Mouse (Mus musculus) neural tube, embryonic 12.5 days (tissue): ENCODE measurements at regions not wholly inside any gene's neighbourhood (a gene's known extent, or its start where the extent isn't known, plus 50 kb on each side); places are given as distances from the start of the nearest gene placed in this dataset.

Experiments
- ATAC-seq: fragments of 200-750 bp; cut with Nextera tagmentation; 2 replicates; pipeline ENCODE4 v1.8.0; 2017; ENCODE audit warnings: low read depth, mild to moderate bottlenecking, moderate TSS enrichment, moderate library complexity; ENCODE audit not compliant: low FRiP score
- H3K27ac ChIP-seq: fragments of 300-500 bp; sonication (generic); 2 replicates; pipeline ENCODE4 v1.5.1; 2016
- H3K27me3 ChIP-seq: fragments of 300-500 bp; sonication (generic); replicated peaks from 2 replicates; pipeline ENCODE4 v1.6.1; 2016; ENCODE audit warnings: mild to moderate bottlenecking
- H3K36me3 ChIP-seq: fragments of 300-500 bp; sonication (generic); 2 replicates; pipeline ENCODE4 v1.6.1; 2016; ENCODE audit warnings: mild to moderate bottlenecking
- H3K4me1 ChIP-seq: fragments of 300-500 bp; sonication (generic); 2 replicates; pipeline ENCODE4 v1.6.1; 2016
- H3K4me2 ChIP-seq: fragments of 300-500 bp; sonication (generic); replicated peaks from 2 replicates; pipeline ENCODE4 v1.6.1; 2016; ENCODE audit warnings: mild to moderate bottlenecking
- H3K4me3 ChIP-seq: fragments of 300-500 bp; sonication (generic); 2 replicates; pipeline ENCODE4 v1.5.1; 2016
- H3K9ac ChIP-seq: fragments of 300-500 bp; sonication (generic); 2 replicates; pipeline ENCODE4 v1.6.1; 2016; ENCODE audit warnings: mild to moderate bottlenecking
- H3K9me3 ChIP-seq: fragments of 300-500 bp; sonication (generic); 2 replicates; pipeline ENCODE4 v1.6.1; 2016; ENCODE audit warnings: mild to moderate bottlenecking
- WGBS: fragments of 180-500 bp; shearing (Covaris S2); methylation state at CpG from one replicate; pipeline ENCODE4 v1.1.7; 2016; 5-methylcytosine and 5-hydroxymethylcytosine counted together

- WGBS: 77% methylated on average over 4 of the region's 4 CpGs
- H3K9me3 ChIP-seq: no peaks in the 10 kb centered on the region
- H3K9ac ChIP-seq: no peak overlapping the region
- no peak overlapping the region for H3K27ac ChIP-seq
- H3K27me3 ChIP-seq: no peaks in the 10 kb centered on the region
- no peaks in the 10 kb centered on the region for H3K36me3 ChIP-seq
- no peaks in the 10 kb centered on the region for H3K4me1 ChIP-seq
- H3K4me3 ChIP-seq: no peak overlapping the region
- H3K4me2 ChIP-seq: no peak overlapping the region
- no peak for ATAC-seq
Measured at GRCm38 (mm10) chr3:52739526-52739925, 277.5 kb downstream of the Cog6 start.

- no peaks in the 10 kb centered on the region for H3K4me1 ChIP-seq
- no peaks in the 10 kb centered on the region for H3K36me3 ChIP-seq
- no peak overlapping the region for H3K9ac ChIP-seq
- no peaks in the 10 kb centered on the region for H3K9me3 ChIP-seq
- H3K27me3 ChIP-seq: no peaks in the 10 kb centered on the region
- WGBS: 73% methylated on average over 5 of the region's 5 CpGs
- H3K4me3 ChIP-seq: no peak overlapping the region
- no peak overlapping the region for H3K4me2 ChIP-seq
- H3K27ac ChIP-seq: no peak overlapping the region
- no peak for ATAC-seq
Measured at GRCm38 (mm10) chr3:52738386-52738785, 278.7 kb downstream of the Cog6 start.

- H3K27me3 ChIP-seq: no peaks in the 10 kb centered on the region
- H3K9me3 ChIP-seq: no peaks in the 10 kb centered on the region
- H3K4me2 ChIP-seq: no peak overlapping the region
- H3K4me1 ChIP-seq: no peaks in the 10 kb centered on the region
- H3K9ac ChIP-seq: no peak overlapping the region
- no peak overlapping the region for H3K27ac ChIP-seq
- no peaks in the 10 kb centered on the region for H3K36me3 ChIP-seq
- no peak overlapping the region for H3K4me3 ChIP-seq
- no peak for ATAC-seq
- WGBS: 90% methylated on average over 7 of the region's 7 CpGs
Measured at GRCm38 (mm10) chr3:52735939-52736338, 281.1 kb downstream of the Cog6 start.

GRCm38 (mm10) chr3:52731941-52732340, 285.1 kb downstream of the Cog6 start:
- no peaks in the 10 kb centered on the region for H3K4me1 ChIP-seq
- ATAC-seq: no peak
- no peak overlapping the region for H3K27ac ChIP-seq
- no peak overlapping the region for H3K9ac ChIP-seq
- H3K27me3 ChIP-seq: no peaks in the 10 kb centered on the region
- H3K36me3 ChIP-seq: no peaks in the 10 kb centered on the region
- H3K9me3 ChIP-seq: no peaks in the 10 kb centered on the region
- H3K4me3 ChIP-seq: no peak overlapping the region
- no peak overlapping the region for H3K4me2 ChIP-seq

- Histone ChIP-seq H3K27ac (no peak overlapping the region), H3K9ac (no peak overlapping the region), H3K4me1 (no peaks in the 10 kb centered on the region), H3K36me3 (no peaks in the 10 kb centered on the region), H3K4me3 (no peak overlapping the region), H3K4me2 (no peak overlapping the region), H3K9me3 (no peaks in the 10 kb centered on the region), H3K27me3 (no peaks in the 10 kb centered on the region)
- 83% methylated on average over 3 of the region's 3 CpGs for WGBS
- no peak for ATAC-seq
Measured at GRCm38 (mm10) chr3:52731491-52731890, 285.5 kb downstream of the Cog6 start.

GRCm38 (mm10) chr3:52729731-52730130, 287.3 kb downstream of the Cog6 start:
- no peaks in the 10 kb centered on the region for H3K27me3 ChIP-seq
- no peak overlapping the region for H3K4me3 ChIP-seq
- no peak overlapping the region for H3K9ac ChIP-seq
- H3K27ac ChIP-seq: no peak overlapping the region
- no peaks in the 10 kb centered on the region for H3K4me1 ChIP-seq
- no peaks in the 10 kb centered on the region for H3K9me3 ChIP-seq
- 84% methylated on average over 3 of the region's 3 CpGs for WGBS
- H3K36me3 ChIP-seq: no peaks in the 10 kb centered on the region
- no peak for ATAC-seq
- no peak overlapping the region for H3K4me2 ChIP-seq

- Histone ChIP-seq H3K9me3 (no peaks in the 10 kb centered on the region), H3K4me2 (no peak overlapping the region), H3K27ac (no peak overlapping the region), H3K36me3 (no peaks in the 10 kb centered on the region), H3K27me3 (no peaks in the 10 kb centered on the region), H3K4me1 (no peaks in the 10 kb centered on the region), H3K4me3 (no peak overlapping the region), H3K9ac (no peak overlapping the region)
- 79% methylated on average over 6 of the region's 6 CpGs for WGBS
- no peak for ATAC-seq
Measured at GRCm38 (mm10) chr3:52728860-52729259, 288.2 kb downstream of the Cog6 start.

GRCm38 (mm10) chr3:52728426-52728825, 288.6 kb downstream of the Cog6 start:
- no peak overlapping the region for H3K27ac ChIP-seq
- no peaks in the 10 kb centered on the region for H3K4me1 ChIP-seq
- H3K36me3 ChIP-seq: no peaks in the 10 kb centered on the region
- H3K9me3 ChIP-seq: no peaks in the 10 kb centered on the region
- H3K4me2 ChIP-seq: no peak overlapping the region
- ATAC-seq: no peak
- H3K27me3 ChIP-seq: no peaks in the 10 kb centered on the region
- no peak overlapping the region for H3K4me3 ChIP-seq
- no peak overlapping the region for H3K9ac ChIP-seq
- WGBS: 96% methylated on average over 5 of the region's 5 CpGs

- Histone ChIP-seq H3K4me2 (no peak overlapping the region), H3K9ac (no peak overlapping the region), H3K27ac (no peak overlapping the region), H3K4me1 (no peaks in the 10 kb centered on the region), H3K36me3 (no peaks in the 10 kb centered on the region), H3K4me3 (no peak overlapping the region), H3K9me3 (no peaks in the 10 kb centered on the region), H3K27me3 (no peaks in the 10 kb centered on the region)
- ATAC-seq: no peak
- WGBS: 85% methylated on average over 3 of the region's 3 CpGs
Measured at GRCm38 (mm10) chr3:52724354-52724753, 292.7 kb downstream of the Cog6 start.

- Histone ChIP-seq H3K27ac (no peak overlapping the region), H3K27me3 (no peaks in the 10 kb centered on the region), H3K4me3 (no peak overlapping the region), H3K9me3 (no peaks in the 10 kb centered on the region), H3K9ac (no peak overlapping the region), H3K4me1 (no peaks in the 10 kb centered on the region), H3K4me2 (no peak overlapping the region), H3K36me3 (no peaks in the 10 kb centered on the region)
- WGBS: 89% methylated on average over 2 of the region's 2 CpGs
- no peak for ATAC-seq
Measured at GRCm38 (mm10) chr3:52722946-52723345, 294.1 kb downstream of the Cog6 start.

- Histone ChIP-seq H3K4me1 (no peaks in the 10 kb centered on the region), H3K9me3 (no peaks in the 10 kb centered on the region), H3K4me2 (no peak overlapping the region), H3K27ac (no peak overlapping the region), H3K4me3 (no peak overlapping the region), H3K27me3 (no peaks in the 10 kb centered on the region), H3K36me3 (no peaks in the 10 kb centered on the region), H3K9ac (no peak overlapping the region)
- no peak for ATAC-seq
- WGBS: 89% methylated on average over 3 of the region's 3 CpGs
Measured at GRCm38 (mm10) chr3:52719181-52719580, 297.9 kb downstream of the Cog6 start.

- Histone ChIP-seq H3K9ac (no peak overlapping the region), H3K4me2 (no peak overlapping the region), H3K9me3 (no peaks in the 10 kb centered on the region), H3K27me3 (no peaks in the 10 kb centered on the region), H3K36me3 (no peaks in the 10 kb centered on the region), H3K27ac (no peak overlapping the region), H3K4me1 (no peaks in the 10 kb centered on the region), H3K4me3 (no peak overlapping the region)
- ATAC-seq: no peak
- WGBS: 90% methylated on average over 5 of the region's 5 CpGs
Measured at GRCm38 (mm10) chr3:52717324-52717723, 299.7 kb downstream of the Cog6 start.

- Histone ChIP-seq H3K36me3 (no peaks in the 10 kb centered on the region), H3K4me2 (no peak overlapping the region), H3K4me1 (no peaks in the 10 kb centered on the region), H3K27me3 (no peaks in the 10 kb centered on the region), H3K4me3 (no peak overlapping the region), H3K9me3 (no peaks in the 10 kb centered on the region), H3K9ac (no peak overlapping the region), H3K27ac (no peak overlapping the region)
- 92% methylated on average over 5 of the region's 5 CpGs for WGBS
- ATAC-seq: no peak
Measured at GRCm38 (mm10) chr3:52712151-52712550, 304.9 kb downstream of the Cog6 start.

GRCm38 (mm10) chr3:52711133-52711532, 305.9 kb downstream of the Cog6 start:
- Histone ChIP-seq H3K27ac (no peak overlapping the region), H3K9me3 (no peaks in the 10 kb centered on the region), H3K4me3 (no peak overlapping the region), H3K4me1 (no peaks in the 10 kb centered on the region), H3K27me3 (no peaks in the 10 kb centered on the region), H3K9ac (no peak overlapping the region), H3K4me2 (no peak overlapping the region), H3K36me3 (no peaks in the 10 kb centered on the region)
- WGBS: 45% methylated on average over 9 of the region's 9 CpGs
- no peak for ATAC-seq
